Mouse (Mus musculus): ENCODE measurements around the gene Nup107.

DNA sequence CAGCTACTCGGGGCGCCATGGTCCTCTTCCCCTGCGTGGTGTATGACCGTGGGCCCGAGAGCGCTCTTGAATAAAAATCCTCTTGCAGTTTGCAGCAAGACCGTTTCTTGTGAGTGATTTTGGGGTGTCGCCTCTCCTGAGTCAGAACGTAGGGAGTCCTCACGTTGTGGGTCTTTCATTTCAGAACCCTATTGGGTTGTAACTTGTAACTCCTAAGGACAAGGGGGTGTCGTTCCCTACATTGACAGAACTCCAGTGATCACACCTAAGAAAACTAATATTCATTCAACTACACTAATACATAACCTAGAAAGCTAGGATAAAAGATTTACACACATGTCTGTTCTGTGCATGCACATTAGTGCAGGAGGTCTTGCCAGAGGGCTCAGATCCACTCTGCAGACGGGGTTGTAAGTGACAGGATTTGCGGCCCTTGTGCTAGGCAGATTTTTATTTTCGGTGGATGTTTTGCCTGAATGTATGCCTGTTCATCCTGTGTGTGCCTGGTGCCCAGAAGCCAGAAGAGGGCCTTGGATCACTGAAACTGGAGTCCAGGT is 42.6 kb downstream of the Nup107 start:
- TF ChIP-seq POLR2A (IDR thresholded peaks at IDR 0.05; ENCODE audit: borderline replicate concordance, extremely low read depth, insufficient read depth, insufficient read length, poor library complexity, severe bottlenecking) (no peak), CTCF (IDR thresholded peaks at IDR 0.05; ENCODE audit: borderline replicate concordance, extremely low read depth, insufficient read depth, insufficient read length) (no peak)
